Mouse (Mus musculus) hematopoietic stem cell, adult 5-6 weeks (primary cell): ENCODE results near the gene Nutm2. TPM values are rescaled to one million over a fixed set of nuclear protein-coding genes. Genes with fewer than 3 reads are reported as not detected.
"Not testable (repeated sequence)": the region's sequence is repeated elsewhere in the genome, so short reads cannot be mapped to it uniquely, and the experiment has no call there.

Experiments used
- ATAC-seq, 2 experiments: fragments of 125-278 bp in 1 of 2; replicated peaks in 1 of 2; 2 replicates each; pipeline ENCODE4 v1.8.0; 2016 to 2017; ENCODE audit warnings: inconsistent platforms in 2 of 2, mild to moderate bottlenecking in 2 of 2, moderate number of reproducible peaks in 2 of 2, low read depth in 1 of 2, moderate TSS enrichment in 1 of 2; ENCODE audit not compliant: low FRiP score in 2 of 2, poor library complexity in 2 of 2, severe bottlenecking in 2 of 2, insufficient read depth in 1 of 2, low TSS enrichment in 1 of 2
- total RNA-seq: library from RNA; stranded (forward); fragments of 172-1452, 232-1000 nt; gene quantifications from 2 replicates; pipeline ENCODE4 v1.2.3, GENCODE M21; 2017

Nutm2 gene
- not detected in 2 replicates for total RNA-seq

DNA sequence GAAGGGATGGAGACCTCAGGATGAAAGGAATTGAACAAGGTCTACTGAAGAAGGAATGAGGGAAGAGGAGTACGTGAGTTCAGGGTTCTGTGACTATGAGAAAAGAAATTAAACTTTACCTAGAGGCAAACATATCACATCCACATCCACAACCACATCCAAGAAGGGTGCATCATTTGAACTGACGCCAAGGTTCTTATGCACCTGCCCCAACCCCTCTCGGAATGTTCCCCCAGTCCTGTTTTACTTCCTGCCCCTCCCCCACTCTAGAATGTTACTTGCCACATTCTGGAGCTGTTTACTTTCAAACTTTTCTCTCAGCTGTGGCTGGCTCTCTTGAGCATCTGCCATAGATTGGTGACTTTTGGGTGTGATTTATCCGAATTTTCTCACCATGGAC lies at the start of gene Nutm2:
Gene Nutm2, plus strand, starts transcription at position 301 of the 400 bp plus-strand sequence.
- ATAC-seq: no peak

- peak; percentile 98 to 99 for ATAC-seq
Measured at GRCm38 (mm10) chr13:50417389-50418183, 49.5 kb upstream of the Nutm2 start, which contains the start of gene Fbxw17. Gene Fbxw17, plus strand, starts transcription at chr13:50417864.

DNA sequence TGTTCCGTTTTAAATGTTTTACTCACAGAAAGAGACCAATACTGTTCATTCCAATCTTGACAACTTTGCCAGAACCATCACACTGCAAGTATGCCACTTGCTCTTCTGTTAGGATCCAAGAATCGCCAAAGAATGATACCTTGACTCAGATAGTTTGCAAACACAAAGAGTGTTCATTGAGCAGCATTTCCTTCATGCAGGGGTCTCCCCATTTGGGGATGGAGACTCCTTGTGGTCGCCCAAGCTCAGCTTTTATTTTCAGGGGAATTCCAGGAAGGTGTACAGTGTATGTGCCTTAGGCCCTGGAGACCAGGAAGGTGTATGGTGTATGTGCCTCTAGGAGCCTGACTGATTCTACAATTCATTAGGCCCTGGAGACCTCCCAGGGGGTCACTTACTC lies 48.7 kb upstream of the Nutm2 start:
- ATAC-seq: no peak

GRCm38 (mm10) chr13:50423625-50424209 lies 43.4 kb upstream of the Nutm2 start:
- no peak for ATAC-seq

GRCm38 (mm10) chr13:50424517-50424916 lies 42.6 kb upstream of the Nutm2 start:
- ATAC-seq: no peak

DNA sequence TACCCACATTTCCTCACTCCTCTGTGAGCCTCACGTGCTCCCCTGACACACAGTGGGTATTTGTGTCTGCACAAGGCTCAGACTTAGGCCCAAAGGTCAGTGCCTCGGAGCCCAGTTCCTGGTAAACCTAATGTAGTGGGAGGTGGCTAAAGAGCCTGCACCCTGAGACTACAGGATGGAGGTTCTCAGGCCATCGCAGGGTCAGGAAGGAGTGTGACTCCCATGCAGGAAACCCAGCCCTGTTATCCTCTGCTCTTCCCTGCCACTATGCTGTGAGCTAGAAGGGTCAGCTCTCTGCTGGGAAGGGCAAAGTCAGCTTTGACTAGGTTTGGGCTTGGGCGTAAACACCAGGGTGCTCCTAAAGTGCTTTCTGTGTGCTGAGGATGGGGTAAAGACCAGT lies 40.4 kb upstream of the Nutm2 start:
- ATAC-seq: no peak

DNA sequence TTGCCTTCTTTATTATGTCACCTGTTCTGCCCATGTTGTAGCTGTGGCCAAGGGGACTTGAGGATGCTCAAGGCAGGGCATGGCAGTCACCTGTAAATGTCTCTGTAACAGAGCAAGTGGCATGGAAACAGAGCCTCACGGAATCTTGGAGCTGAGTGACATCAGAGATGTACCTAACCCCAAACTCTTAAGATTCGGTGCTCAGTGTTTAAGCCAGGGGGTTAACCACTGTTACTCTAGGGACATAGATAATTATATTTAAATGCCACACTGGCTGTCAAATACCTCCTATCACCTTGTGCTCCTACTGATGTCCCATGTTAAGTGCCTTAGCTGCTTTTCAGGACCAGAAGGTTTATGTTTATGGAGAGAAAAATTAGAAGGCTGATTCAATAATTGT lies 23.3 kb upstream of the Nutm2 start, which contains the start of gene Gm47429:
Gene Gm47429, minus strand, starts transcription at position 101 of the 400 bp plus-strand sequence.
- no peak for ATAC-seq

DNA sequence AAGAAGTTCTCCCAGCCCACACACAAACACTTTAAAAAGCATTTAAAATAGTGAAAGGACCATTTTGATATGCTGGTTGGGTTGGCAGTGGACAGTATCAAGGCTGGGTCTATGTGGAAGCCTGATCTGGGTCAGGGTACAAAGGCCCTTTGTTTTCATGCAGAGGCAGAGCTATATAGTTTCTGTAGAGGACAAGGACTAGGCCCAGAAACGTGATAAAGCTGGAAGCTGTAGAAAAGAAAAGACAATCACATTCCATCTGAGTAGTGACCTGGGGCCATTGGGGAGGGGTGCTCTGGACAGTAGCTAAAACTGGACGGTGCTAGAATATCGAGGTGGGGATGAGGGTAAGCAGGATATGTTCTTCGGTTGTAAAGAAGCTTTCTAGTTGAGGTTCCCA lies 21.8 kb upstream of the Nutm2 start:
- no peak for ATAC-seq

- not testable (repeated sequence) for ATAC-seq
Measured at GRCm38 (mm10) chr13:50452266-50452665, 14.8 kb upstream of the Nutm2 start.

- ATAC-seq: no peak
Measured at GRCm38 (mm10) chr13:50453426-50453825, 13.7 kb upstream of the Nutm2 start.

DNA sequence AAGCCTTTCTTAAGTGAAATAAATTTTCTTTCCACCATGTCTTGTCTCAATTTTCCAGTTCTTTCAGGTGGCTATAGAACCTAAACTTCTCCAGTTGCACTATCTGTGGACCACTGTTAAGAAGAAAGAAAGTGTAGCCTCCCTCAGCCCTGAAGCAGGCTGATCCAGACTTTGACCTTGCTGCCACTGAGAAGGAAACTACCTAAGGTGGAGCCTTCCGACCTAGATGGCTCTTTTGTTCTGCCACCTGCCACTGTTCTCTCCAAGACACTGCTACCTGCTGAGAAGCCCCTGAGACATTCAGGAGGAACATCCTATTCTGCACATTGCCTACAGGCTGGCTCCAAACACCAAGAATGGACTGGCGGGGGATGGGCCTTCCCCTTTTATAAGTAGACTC lies 6.7 kb upstream of the Nutm2 start:
- not testable (repeated sequence) for ATAC-seq

- no peak for ATAC-seq
Measured at GRCm38 (mm10) chr13:50464621-50465562, 2.2 kb upstream of the Nutm2 start.

DNA sequence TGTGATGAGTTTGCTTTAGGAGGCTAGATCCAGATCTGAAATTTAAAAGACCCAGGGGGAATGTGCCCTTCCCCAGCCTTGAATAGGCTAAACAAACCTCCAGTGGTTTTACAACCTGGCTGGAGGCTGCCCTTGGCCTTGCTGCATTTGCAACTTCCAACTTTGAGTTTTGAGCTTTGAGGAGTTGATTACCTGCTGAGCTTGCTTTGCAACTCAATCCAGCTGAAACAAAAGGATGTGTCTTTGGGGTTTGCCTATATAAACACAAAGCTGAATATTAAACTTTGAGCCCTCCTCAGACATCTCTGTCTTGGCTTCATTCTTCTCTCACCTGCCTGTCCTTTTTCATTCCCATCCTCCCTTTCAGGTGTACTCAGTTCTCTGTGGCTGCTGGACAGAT lies 21.4 kb downstream of the Nutm2 start:
- not testable (repeated sequence) for ATAC-seq

DNA sequence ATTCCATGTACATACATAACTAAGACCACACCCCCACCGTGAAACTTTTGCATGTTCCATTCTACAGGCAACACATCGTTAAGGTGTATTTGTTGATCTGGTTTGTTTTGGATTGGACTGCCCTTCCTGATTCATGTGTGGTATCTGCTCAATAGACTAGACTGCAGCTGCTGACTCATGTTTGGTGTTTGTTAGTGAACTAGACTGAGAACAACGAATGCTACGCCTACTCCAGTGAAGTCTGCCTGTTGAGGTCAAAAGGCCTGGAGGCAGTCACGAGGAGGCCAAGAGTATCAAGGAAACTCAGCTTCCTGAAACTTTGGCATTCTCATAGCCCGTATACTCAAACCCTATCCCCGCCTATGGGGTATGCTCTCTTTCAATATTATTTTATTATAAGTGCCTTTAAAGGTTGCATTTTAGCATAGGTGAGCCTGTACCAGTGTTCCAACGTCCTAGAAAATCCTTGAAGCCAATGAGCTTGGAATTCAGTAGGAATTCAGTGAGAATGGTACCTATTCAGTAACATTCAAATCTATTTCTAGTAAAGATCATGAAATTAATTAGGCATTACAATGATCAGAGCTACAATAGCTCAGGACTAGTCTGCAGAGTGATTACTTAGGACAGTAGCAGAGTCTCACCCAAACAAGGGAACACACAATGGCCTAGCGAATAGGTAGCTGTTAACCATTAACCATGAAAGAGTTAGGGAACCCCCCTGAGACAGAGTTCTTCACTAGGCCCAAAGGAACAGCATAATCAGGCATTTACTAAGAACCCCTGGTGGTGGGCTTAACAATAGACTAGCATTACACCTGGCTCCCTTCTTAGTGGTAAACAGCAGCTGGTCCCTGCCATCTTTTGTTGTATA lies 43.6 kb downstream of the Nutm2 start:
- not testable (repeated sequence) for ATAC-seq
